Mouse (Mus musculus) Muller cell, postnatal 12 days (primary cell): ENCODE measurements around the gene Isy1.
"Not testable (repeated sequence)": the region's sequence is repeated elsewhere in the genome, so short reads cannot be mapped to it uniquely, and the experiment has no call there.

Experiments
- DNase-seq: peaks from one replicate; pipeline ENCODE4 v3.0.0-alpha.2; 2015; ENCODE audit errors: inconsistent ontology term

The Isy1 gene

GRCm38 (mm10) chr6:87778294-87779173 is 60.1 kb downstream of the Isy1 start:
- DNase-seq = peak; percentile 24

- DNase-seq = no peak
These were observed 60.8 kb downstream of the Isy1 start, which contains the start of gene Gp9 for GRCm38 (mm10) chr6:87777842-87778241. Gene Gp9 (plus strand): TSS chr6:87778072.

- no peak for DNase-seq
These were observed 61.9 kb downstream of the Isy1 start for GRCm38 (mm10) chr6:87776663-87777062.

GRCm38 (mm10) chr6:87775588-87776245 is 62.9 kb downstream of the Isy1 start:
- DNase-seq = no peak

- DNase-seq = no peak
These were observed 63.7 kb downstream of the Isy1 start for GRCm38 (mm10) chr6:87774909-87775308.

- DNase-seq = no peak
These were observed 64.1 kb downstream of the Isy1 start for GRCm38 (mm10) chr6:87774466-87774865.

GRCm38 (mm10) chr6:87770626-87771025 is 68.0 kb downstream of the Isy1 start:
- no peak for DNase-seq

- not testable (repeated sequence) for DNase-seq
These were observed 74.3 kb downstream of the Isy1 start for GRCm38 (mm10) chr6:87764296-87764695.
